Mouse (Mus musculus): ENCODE results near the gene Olfr746. TPM values are rescaled to one million over a fixed set of nuclear protein-coding genes. Genes with fewer than 3 reads are reported as not detected.

Gene Olfr746
- total RNA-seq (2017), result not detected in 2 replicates

- no peak for ATAC-seq (replicated peaks; ENCODE audit: low read depth, poor library complexity, severe bottlenecking)
These were observed at the start of gene Olfr746 for GRCm38 (mm10) chr14:50646783-50647182. Gene Olfr746, plus strand, starts transcription at chr14:50647083.

- no peak for ATAC-seq (replicated peaks; ENCODE audit: low read depth, poor library complexity, severe bottlenecking)
These were observed 32.3 kb upstream of the Olfr746 start, which contains the start of gene Olfr744 for GRCm38 (mm10) chr14:50614579-50614978. Gene Olfr744, plus strand, starts transcription at chr14:50614879.

- ATAC-seq (replicated peaks; ENCODE audit: low read depth, poor library complexity, severe bottlenecking), result no peak
These were observed 7.8 kb upstream of the Olfr746 start, which contains the start of gene Olfr745 for GRCm38 (mm10) chr14:50639088-50639487. Gene Olfr745, plus strand, starts transcription at chr14:50639388.

- no peak for ATAC-seq (replicated peaks; ENCODE audit: low read depth, poor library complexity, severe bottlenecking)
These were observed 46.2 kb downstream of the Olfr746 start, which contains the start of gene Olfr747 for GRCm38 (mm10) chr14:50693106-50693505. Gene Olfr747, minus strand, starts transcription at chr14:50693206.

Other genes with a start within 250 kb of the Olfr746 start
- gene Olfr738, start 239.5 kb upstream of the Olfr746 start, total RNA-seq (2017), result not detected in 2 replicates
- not detected in 2 replicates for gene Olfr739, start 228.5 kb upstream of the Olfr746 start, total RNA-seq (2017)
- not detected in 2 replicates for gene Olfr740, start 201.5 kb upstream of the Olfr746 start, total RNA-seq (2017)
- gene Olfr741, start 174.3 kb upstream of the Olfr746 start, total RNA-seq (2017), result not detected in 2 replicates
- gene Olfr742, start 143.5 kb upstream of the Olfr746 start, total RNA-seq (2017), result not detected in 2 replicates
- not detected in 2 replicates for gene Olfr743, start 125.2 kb upstream of the Olfr746 start, total RNA-seq (2017)
- gene Olfr744, start 32.2 kb upstream of the Olfr746 start, total RNA-seq (2017), result not detected in 2 replicates
- gene Olfr745, start 7.7 kb upstream of the Olfr746 start, total RNA-seq (2017), result not detected in 2 replicates
- gene Olfr747, start 46.1 kb downstream of the Olfr746 start, total RNA-seq (2017), result not detected in 2 replicates
- not detected in 2 replicates for gene Olfr748, start 60.3 kb downstream of the Olfr746 start, total RNA-seq (2017)
- not detected in 2 replicates for gene Olfr749, start 98.0 kb downstream of the Olfr746 start, total RNA-seq (2017)
- gene Ttc5, start 138.4 kb downstream of the Olfr746 start, total RNA-seq (2017), result 34.8 and 38.3 TPM in 2 replicates
- not detected in 2 replicates for gene Ccnb1ip1, start 160.6 kb downstream of the Olfr746 start, total RNA-seq (2017)
- gene Parp2, start 160.8 kb downstream of the Olfr746 start, total RNA-seq (2017), result 79.1 and 92.3 TPM in 2 replicates
- gene Tep1, start 223.5 kb downstream of the Olfr746 start, total RNA-seq (2017), result 12.7 and 19.3 TPM in 2 replicates

All from common myeloid progenitor, adult 5-6 weeks (primary cell).